Mouse (Mus musculus): ENCODE results near the gene Lmbr1l.

- TF ChIP-seq POLR2A (IDR thresholded peaks at IDR 0.05; ENCODE audit: low read depth, low read length) = no peak
- TF ChIP-seq CTCF (conservative IDR thresholded peaks at IDR 0.05 in 1 of 2, IDR thresholded peaks at IDR 0.05 in 1 of 2; ENCODE audit: low read depth in 2 of 2, low read length in 2 of 2) = peak in 1 of 2 experiments; percentile 45; a peak in 2 of 4 replicates
- TF ChIP-seq RAD21 (IDR thresholded peaks at IDR 0.05; ENCODE audit: low read depth, low read length) = no peak; the same call in 1 of the 2 replicates
- no peak for TF ChIP-seq GABPA (IDR thresholded peaks at IDR 0.05; ENCODE audit: insufficient replicate concordance, low read depth, low read length)
- no peak for TF ChIP-seq EP300 (IDR thresholded peaks at IDR 0.05; ENCODE audit: low read length)
- no peak for TF ChIP-seq ZC3H11A (IDR thresholded peaks at IDR 0.05; ENCODE audit: low read depth, low read length)
- peak; percentile 18; the same call in 1 of the 2 replicates for TF ChIP-seq IRF4 (IDR thresholded peaks at IDR 0.05; ENCODE audit: low read depth, low read length)
- no peak for TF ChIP-seq RCOR1 (conservative IDR thresholded peaks at IDR 0.05; ENCODE audit: low read depth, low read length)
- TF ChIP-seq ZKSCAN1 (IDR thresholded peaks at IDR 0.05; ENCODE audit: borderline replicate concordance, low read depth, low read length) = no peak
- TF ChIP-seq MYC (IDR thresholded peaks at IDR 0.05; ENCODE audit: low read depth, low read length) = 0 out of 2 replicates have a peak, but pooled peaks have one; percentile 10
- peak; percentile 60 for TF ChIP-seq CHD2 (IDR thresholded peaks at IDR 0.05; ENCODE audit: low read length)
These were observed 34.8 kb upstream of the Lmbr1l start for GRCm38 (mm10) chr15:98952751-98953400.

All from CH12.LX (cell line).